Mouse (Mus musculus): Measurements from ENCODE around the gene Stard8. TPM values are rescaled to one million over a fixed set of nuclear protein-coding genes. Genes with fewer than 3 reads are reported as not detected.
"Not testable (repeated sequence)": the region's sequence is repeated elsewhere in the genome, so short reads cannot be mapped to it uniquely, and the experiment has no call there.

Gene Stard8
- total RNA-seq, 2 experiments from 2014 or later, result 7.3 to 7.9 TPM

DNA sequence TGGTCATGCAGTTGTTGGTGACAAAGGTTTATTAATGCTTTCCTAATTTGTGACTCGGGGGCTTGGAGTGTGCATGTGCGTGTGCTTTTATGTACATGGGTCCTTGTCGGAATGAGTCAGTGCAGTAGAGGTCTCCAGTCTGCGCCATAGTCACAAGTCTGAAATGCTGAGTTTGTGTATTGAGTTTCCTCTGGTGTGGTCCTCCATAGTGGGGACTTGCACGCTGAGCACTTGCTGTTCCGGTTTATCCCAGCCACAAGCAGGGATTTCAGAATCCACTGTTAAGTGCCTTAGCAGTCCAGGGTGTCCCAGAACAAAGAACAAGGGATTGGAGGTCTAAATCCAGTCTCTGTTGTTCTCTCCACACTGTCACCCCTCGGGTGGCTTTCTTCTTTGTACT lies 42.3 kb downstream of the Stard8 start:
- intact Hi-C loops (cut with DNase I), result no loop called here
- no peak for DNase-seq

- intact Hi-C loops (cut with DNase I), result no loop called here
- DNase-seq, result no peak
Observed at GRCm38 (mm10) chrX:99046360-99047055, 43.5 kb downstream of the Stard8 start.

GRCm38 (mm10) chrX:99048111-99048510 lies 45.1 kb downstream of the Stard8 start:
- DNase-seq, result no peak

GRCm38 (mm10) chrX:99049247-99049646 lies 46.2 kb downstream of the Stard8 start:
- intact Hi-C loops (cut with DNase I), result no loop called here

More at GRCm38 (mm10) chrX:99048111-99048510, 45.1 kb downstream of the Stard8 start:
- intact Hi-C loops (cut with DNase I), result no loop called here

GRCm38 (mm10) chrX:99050736-99051481 lies 47.9 kb downstream of the Stard8 start:
- intact Hi-C loops (cut with DNase I), result no loop called here
- DNase-seq, result no peak

More at GRCm38 (mm10) chrX:99049247-99049646, 46.2 kb downstream of the Stard8 start:
- no peak for DNase-seq

DNA sequence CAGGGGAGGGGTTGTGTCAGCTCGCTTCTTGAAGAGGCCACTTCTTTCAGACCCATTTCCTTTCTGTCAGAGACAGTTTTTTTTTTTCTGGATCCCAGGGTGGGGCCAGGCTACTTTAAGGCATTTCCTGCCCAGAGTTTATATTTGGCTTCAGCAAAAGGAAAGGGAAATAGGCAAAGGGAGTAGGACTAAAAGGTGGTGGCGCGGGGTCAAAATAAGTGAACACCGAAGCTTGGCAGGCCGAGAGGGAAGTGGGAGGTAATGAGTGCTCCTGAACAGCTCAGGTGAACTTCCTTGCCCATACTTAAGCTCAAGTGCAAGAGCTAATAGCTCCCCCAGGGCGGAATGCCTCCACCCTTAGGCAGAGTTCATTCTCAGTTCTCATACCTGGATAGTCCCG lies 49.2 kb downstream of the Stard8 start:
- intact Hi-C loops (cut with DNase I), result no loop called here
- no peak for DNase-seq

DNA sequence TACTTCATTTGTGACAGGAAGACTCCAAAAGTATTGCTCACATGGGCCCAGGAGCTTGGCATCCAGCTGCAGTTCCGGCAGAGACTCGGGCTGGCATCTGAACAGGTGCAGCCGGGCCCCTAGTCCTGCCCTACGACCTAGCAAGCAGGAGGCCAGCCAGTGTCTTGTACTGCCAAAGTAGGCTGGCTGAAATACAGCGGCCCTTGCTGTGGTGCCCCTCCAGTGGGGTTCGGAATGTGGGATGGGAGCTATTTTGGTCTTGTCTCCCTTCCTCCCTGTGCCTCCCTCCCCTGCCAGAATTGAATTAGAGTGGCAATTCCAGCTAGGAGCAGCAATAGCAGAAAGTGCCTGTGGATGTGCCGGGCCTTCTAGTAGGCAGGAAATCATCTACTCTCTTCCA lies 51.5 kb downstream of the Stard8 start:
- no peak for DNase-seq
- intact Hi-C loops (cut with DNase I), result no loop called here

GRCm38 (mm10) chrX:99057772-99058440 lies 54.9 kb downstream of the Stard8 start:
- intact Hi-C loops (cut with DNase I), result no loop called here
- no peak for DNase-seq

- no peak for DNase-seq
- intact Hi-C loops (cut with DNase I), result no loop called here
Observed at GRCm38 (mm10) chrX:99059119-99059518, 56.1 kb downstream of the Stard8 start.

- intact Hi-C loops (cut with DNase I), result loop anchor here (5.0 kb wide), 1 partner anchor 343 kb away; no protein-coding TSS in a partner anchor
- DNase-seq, result no peak
Observed at GRCm38 (mm10) chrX:99065582-99065981, 62.5 kb downstream of the Stard8 start.

DNA sequence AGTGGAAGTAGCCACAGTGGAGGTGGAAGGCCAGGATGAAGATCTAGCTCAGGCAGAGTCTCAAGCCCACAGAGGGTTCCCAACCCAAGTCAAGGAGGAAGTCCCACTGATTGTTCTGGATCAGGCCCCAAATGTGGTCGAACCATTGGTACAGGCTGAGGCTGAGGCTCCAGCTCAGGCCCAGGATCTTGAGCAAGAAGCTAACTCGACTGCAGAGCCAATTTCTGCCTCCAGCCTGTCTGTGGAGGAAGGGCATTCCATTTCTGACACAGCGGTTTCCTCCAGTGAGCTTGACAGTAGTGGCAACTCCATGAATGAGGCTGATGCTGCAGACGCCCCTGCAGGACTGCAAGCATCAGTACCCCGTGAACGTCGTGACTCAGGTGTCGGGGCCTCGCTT lies 63.5 kb downstream of the Stard8 start:
- no peak for DNase-seq

DNA sequence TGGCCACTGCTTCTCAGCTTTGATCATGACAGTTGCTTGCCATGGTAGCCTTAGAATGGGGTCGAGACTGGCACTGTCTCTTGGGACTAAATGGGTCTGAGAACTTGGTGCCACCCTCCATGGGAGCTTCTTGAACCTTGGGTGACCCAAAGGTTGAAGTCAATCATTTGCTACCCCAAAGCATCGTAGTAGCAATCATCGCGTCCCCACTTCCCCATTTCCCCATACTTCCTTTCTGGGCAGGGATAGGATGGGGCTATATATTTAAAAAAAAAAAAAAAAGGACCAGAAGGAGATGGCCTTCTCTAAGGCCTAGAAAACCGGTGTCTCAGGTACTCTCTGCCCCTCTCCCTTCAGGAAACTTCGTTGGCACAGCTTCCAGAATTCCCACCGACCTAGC lies 64.2 kb downstream of the Stard8 start:
- intact Hi-C loops (cut with DNase I), result loop anchor here (5.0 kb wide), 1 partner anchor 345 kb away; no protein-coding TSS in a partner anchor
- no peak for DNase-seq

More for the DNA sequence above, 63.5 kb downstream of the Stard8 start:
- intact Hi-C loops (cut with DNase I), result loop anchor here (5.0 kb wide), 1 partner anchor 344 kb away; no protein-coding TSS in a partner anchor

DNA sequence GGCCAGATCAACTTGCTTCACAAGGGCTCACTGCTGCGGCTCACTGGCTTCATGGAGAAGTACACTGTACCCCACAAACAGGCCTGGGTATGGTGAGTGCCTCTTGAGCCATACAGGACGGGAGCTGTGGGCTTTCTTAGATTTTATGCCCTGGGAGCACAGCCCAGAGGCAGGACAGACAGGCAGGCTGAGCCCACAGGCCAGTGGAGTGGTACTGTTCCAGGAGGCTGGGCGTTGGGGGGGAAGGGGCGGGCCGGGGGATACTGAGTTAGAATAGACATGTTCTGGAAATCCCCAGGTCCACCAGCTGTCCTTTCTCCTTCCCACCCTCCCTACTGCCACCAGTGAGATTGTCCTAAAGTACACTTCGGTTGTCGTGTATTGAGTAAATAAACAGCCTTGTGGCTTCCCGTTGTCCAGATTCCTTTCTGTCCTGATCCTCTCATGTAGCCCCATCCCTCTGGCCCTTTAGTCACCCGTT lies 64.7 kb downstream of the Stard8 start:
- DNase-seq, result no peak
- intact Hi-C loops (cut with DNase I), result loop anchor here (5.0 kb wide), 1 partner anchor 345 kb away; no protein-coding TSS in a partner anchor

DNA sequence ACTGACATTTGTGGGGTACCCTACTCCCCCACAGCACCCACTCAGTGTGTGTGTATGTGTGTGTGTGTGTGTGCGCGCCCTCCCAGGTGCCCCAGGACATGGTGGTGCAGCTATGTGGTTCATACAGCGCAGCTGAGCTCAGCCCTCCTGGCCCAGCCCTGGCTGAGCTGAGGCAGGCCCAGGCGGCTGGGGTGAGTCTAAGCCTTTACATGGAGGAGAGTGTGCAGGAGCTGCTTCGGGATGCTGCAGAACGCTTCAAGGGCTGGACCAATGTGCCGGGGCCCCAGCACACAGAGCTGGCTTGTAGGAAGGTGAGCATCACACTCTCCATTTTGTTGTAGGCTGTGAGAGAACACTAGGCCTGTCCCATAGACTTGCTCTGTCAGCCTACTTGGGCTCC lies 68.1 kb downstream of the Stard8 start:
- intact Hi-C loops (cut with DNase I), result no loop called here
- no peak for DNase-seq

GRCm38 (mm10) chrX:99072596-99072995 lies 69.5 kb downstream of the Stard8 start:
- intact Hi-C loops (cut with DNase I), result no loop called here
- no peak for DNase-seq

DNA sequence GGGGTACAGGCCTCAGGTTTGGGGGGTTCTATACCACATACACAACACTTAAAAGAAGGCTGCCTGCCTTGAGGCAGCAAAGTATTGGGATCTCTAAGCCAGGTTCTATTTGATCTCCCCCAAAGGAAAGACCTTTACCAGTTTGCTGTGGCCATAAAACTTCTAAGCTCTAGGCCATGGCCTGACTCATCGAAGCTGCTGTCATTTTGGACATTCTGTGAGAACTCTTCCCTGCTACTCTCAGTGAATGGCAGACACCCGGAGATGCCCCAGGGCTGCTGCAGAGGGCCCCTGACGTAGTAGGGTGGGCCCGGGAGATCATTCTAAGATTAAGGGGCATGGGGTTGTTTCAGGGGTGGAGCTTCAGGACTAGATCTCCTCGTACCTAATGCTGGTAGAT lies 72.1 kb downstream of the Stard8 start:
- no peak for DNase-seq
- intact Hi-C loops (cut with DNase I), result no loop called here

GRCm38 (mm10) chrX:99076460-99076859 lies 73.4 kb downstream of the Stard8 start:
- intact Hi-C loops (cut with DNase I), result no loop called here
- no peak for DNase-seq

- intact Hi-C loops (cut with DNase I); DNase-seq: not testable (repeated sequence)
Observed at GRCm38 (mm10) chrX:99078374-99078892, 75.4 kb downstream of the Stard8 start.

DNA sequence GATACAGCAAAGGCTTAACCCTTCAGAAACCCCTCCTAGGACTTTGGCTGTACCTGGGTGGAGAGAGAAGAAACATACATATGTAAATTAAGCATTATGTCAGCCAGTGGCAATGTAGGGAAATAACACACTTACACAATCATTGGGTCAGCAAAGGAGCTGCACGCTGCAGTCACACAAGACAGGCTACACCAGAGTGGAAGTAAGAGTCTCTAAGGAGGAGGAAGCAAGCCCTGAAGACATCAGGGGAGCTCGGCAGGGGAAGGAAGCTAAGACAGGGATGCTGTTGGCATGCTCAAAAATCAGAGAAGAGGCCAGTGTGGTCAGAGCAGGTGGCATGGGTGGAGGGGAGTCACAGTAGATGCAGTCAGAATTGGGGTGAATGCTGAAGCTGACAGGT lies 89.7 kb downstream of the Stard8 start:
- DNase-seq, result no peak
- intact Hi-C loops (cut with DNase I), result no loop called here

DNA sequence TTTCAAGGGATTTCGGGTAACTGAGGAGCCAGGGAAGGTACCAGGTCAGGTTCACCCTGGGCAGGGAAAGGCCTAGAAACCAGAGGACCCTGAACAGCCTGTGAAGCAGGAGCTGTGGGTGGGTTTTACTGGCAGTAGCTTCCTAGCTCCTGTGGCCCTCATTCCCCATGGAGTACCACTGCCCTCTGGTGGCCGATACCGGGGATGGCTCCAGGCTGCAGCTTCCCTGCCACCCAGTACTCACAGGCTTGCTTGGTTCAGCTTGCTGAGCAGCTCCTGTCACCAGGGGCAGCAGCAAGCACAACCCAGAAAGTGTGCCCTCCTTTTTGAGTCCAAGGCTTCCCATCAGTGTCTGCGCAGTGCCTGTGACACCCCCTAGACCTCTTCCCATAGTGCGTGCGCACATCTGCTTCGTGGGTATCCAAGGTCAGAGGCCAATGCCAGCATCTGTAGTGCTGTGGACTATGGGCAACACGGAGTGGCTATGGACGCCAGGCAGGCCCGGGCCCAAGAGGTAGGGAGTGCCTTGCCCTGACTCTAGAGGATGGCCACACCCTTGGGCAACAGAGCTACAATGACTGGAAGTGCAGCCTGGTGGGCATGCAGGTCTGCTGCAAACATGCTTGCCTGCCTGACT lies 108.2 kb downstream of the Stard8 start:
- DNase-seq; intact Hi-C loops (cut with DNase I): not testable (repeated sequence)
